Mouse (Mus musculus): ENCODE measurements around the gene Ptprr.

DNA sequence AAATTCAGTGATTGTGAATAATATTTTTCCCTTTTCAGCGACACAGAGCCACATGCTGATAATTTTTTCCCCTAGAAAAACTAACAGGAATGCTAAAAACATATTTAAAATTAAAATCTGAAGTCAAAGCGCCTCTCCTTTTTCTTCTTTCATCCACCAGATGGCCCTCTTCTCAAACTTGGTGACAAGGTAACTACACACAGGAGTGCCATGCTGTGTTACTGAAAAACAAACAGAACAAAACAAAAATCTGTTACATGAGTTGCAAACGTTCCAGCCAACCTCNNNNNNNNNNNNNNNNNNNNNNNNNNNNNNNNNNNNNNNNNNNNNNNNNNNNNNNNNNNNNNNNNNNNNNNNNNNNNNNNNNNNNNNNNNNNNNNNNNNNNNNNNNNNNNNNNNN is 66.0 kb downstream of the Ptprr start:
- TF ChIP-seq CTCF (IDR thresholded peaks at IDR 0.05; ENCODE audit: control insufficient read depth, insufficient read depth, insufficient read length): no peak
- no peak for TF ChIP-seq USF1 (IDR thresholded peaks at IDR 0.05; ENCODE audit: low read depth)
- TF ChIP-seq CEBPB (IDR thresholded peaks at IDR 0.05; ENCODE audit: low read depth): no peak
